Mouse (Mus musculus): ENCODE results near the gene Emp2.

DNA sequence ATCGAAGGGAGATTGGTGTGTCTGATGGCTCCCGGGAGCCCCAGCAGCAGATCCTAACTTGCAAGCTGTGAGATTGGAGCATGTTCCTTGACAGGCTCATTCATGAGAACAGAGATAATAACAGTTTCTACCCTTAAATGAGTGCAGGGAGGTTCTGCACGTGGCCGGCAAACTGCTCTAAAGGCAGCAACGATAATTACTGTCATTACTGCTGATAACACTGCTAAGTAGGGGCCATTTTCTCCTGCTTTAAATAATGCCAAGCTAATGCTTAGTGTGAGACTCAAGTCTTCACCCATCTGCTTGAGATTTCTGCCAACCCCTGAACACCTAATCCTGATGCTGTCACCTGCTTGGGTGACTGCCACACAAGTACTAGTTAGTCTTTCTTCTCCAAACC, 6.4 kb downstream of the Emp2 start:
- TF ChIP-seq POLR2A (IDR thresholded peaks at IDR 0.05; ENCODE audit: insufficient read depth, low read length) (no peak), CTCF (IDR thresholded peaks at IDR 0.05; ENCODE audit: low read depth, low read length) (no peak)
